Mouse (Mus musculus) liver, embryonic 11.5 days (tissue): Measurements from ENCODE around the gene Chst4. TPM values are rescaled to one million over a fixed set of nuclear protein-coding genes. Genes with fewer than 3 reads are reported as not detected.

ENCODE experiments used
- ATAC-seq: fragments of 200-750 bp; cut with Nextera tagmentation; replicated peaks from 2 replicates; pipeline ENCODE4 v1.8.0; 2017; ENCODE audit warnings: moderate number of reproducible peaks, mild to moderate bottlenecking, moderate TSS enrichment, moderate library complexity; ENCODE audit not compliant: low FRiP score
- DNase-seq: peaks from one replicate; pipeline ENCODE4 v3.0.0-alpha.2; 2017; ENCODE audit warnings: low spot score
- H3K27ac ChIP-seq: fragments of 300-500 bp; sonication (generic); 2 replicates; pipeline ENCODE4 v1.5.1; 2014; ENCODE audit warnings: mild to moderate bottlenecking, low read depth, low read length, control low read depth
- H3K27me3 ChIP-seq: fragments of 300-500 bp; sonication (generic); replicated peaks from 2 replicates; pipeline ENCODE4 v1.6.1; 2014; ENCODE audit warnings: low read length, mixed read lengths; ENCODE audit not compliant: control insufficient read depth, insufficient read depth
- H3K36me3 ChIP-seq: fragments of 300-500 bp; sonication (generic); 2 replicates; pipeline ENCODE4 v1.6.1; 2014; ENCODE audit warnings: mild to moderate bottlenecking, low read length, moderate library complexity, mixed read lengths; ENCODE audit not compliant: control insufficient read depth, insufficient read depth
- H3K4me1 ChIP-seq: fragments of 300-500 bp; sonication (generic); replicated peaks from 2 replicates; pipeline ENCODE4 v1.6.1; 2014; ENCODE audit warnings: low read length, mixed read lengths; ENCODE audit not compliant: control insufficient read depth, insufficient read depth
- H3K4me2 ChIP-seq: fragments of 300-500 bp; sonication (generic); 2 replicates; pipeline ENCODE4 v1.6.1; 2014; ENCODE audit warnings: mild to moderate bottlenecking, control low read depth, moderate library complexity
- H3K4me3 ChIP-seq: fragments of 300-500 bp; sonication (generic); 2 replicates; pipeline ENCODE4 v1.5.1; 2014; ENCODE audit warnings: low read depth, low read length, control low read depth
- H3K9ac ChIP-seq: fragments of 300-500 bp; sonication (generic); 2 replicates; pipeline ENCODE4 v1.6.1; 2014; ENCODE audit warnings: low read depth, low read length, control low read depth
- H3K9me3 ChIP-seq: fragments of 300-500 bp; sonication (generic); 2 replicates; pipeline ENCODE4 v1.6.1; 2016; ENCODE audit warnings: low read length, inconsistent platforms, mixed read lengths; ENCODE audit not compliant: control insufficient read depth
- WGBS: fragments of 180-500 bp; shearing (Covaris S2); extraction: QIAGEN DNeasy Blood & Tissue Kit; methylation state at CpG from one replicate; pipeline ENCODE4 v1.1.7; 2014; 5-methylcytosine and 5-hydroxymethylcytosine counted together
- polyA plus RNA-seq: library from polyadenylated mRNA; unstranded; fragments of >200 nt; fragmentation: Nextera tagmentation; extraction: Ambion mirVana; gene quantifications from 2 replicates; pipeline ENCODE4 v1.2.1, GENCODE M21; 2014

Gene Chst4
- polyA plus RNA-seq, 1 experiment from 2014 or later, result not detected

GRCm38 (mm10) chr8:110022081-110022480, 17.5 kb downstream of the Chst4 start:
- ATAC-seq, result no peak
- no peaks in the 10 kb centered on the region for H3K36me3 ChIP-seq
- no peaks in the 10 kb centered on the region for H3K9me3 ChIP-seq
- no peak overlapping the region for H3K4me2 ChIP-seq
- 53% methylated on average over 6 of the region's 6 CpGs for WGBS
- no peak overlapping the region for H3K27ac ChIP-seq
- no peaks in the 10 kb centered on the region for H3K4me1 ChIP-seq
- DNase-seq, result no peak
- no peaks in the 10 kb centered on the region for H3K27me3 ChIP-seq
- H3K9ac ChIP-seq, result no peak overlapping the region
- no peak overlapping the region for H3K4me3 ChIP-seq

- ATAC-seq, result no peak
- WGBS, result 31% methylated on average over 5 of the region's 5 CpGs
- H3K36me3 ChIP-seq, result no peaks in the 10 kb centered on the region
Observed at GRCm38 (mm10) chr8:110010868-110011267, 28.7 kb downstream of the Chst4 start.

DNA sequence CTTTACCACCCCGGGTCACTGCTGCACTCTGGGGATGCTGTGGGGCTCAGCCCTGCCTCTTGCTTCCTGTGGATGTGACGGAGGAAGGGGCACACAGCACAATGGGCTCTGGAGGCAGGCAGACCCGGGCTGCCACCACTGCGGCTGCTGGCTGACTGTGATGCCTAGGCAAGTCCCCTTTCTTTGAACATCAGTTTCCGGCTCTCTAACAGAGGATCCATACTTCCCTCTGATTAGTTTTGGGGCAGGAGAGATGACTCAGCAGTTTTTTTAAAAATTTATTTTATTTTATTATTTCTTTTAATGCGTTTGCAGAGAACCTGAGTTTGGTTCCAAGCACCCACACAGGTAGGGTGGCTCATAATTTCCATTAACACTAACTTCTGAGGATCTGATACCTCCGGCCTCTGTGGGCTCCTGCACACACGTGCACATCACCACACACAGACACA, 30.5 kb downstream of the Chst4 start:
- no peaks in the 10 kb centered on the region for H3K36me3 ChIP-seq
- WGBS, result 59% methylated on average over 8 of the region's 8 CpGs
- no peaks in the 10 kb centered on the region for H3K4me1 ChIP-seq
- H3K9me3 ChIP-seq, result no peaks in the 10 kb centered on the region
- H3K27ac ChIP-seq, result no peak overlapping the region
- H3K4me3 ChIP-seq, result no peak overlapping the region
- H3K9ac ChIP-seq, result no peak overlapping the region
- H3K27me3 ChIP-seq, result no peaks in the 10 kb centered on the region
- no peak overlapping the region for H3K4me2 ChIP-seq
- no peak for DNase-seq
- ATAC-seq, result no peak

More at GRCm38 (mm10) chr8:110010868-110011267, 28.7 kb downstream of the Chst4 start:
- no peaks in the 10 kb centered on the region for H3K4me1 ChIP-seq
- H3K4me2 ChIP-seq, result no peak overlapping the region
- H3K9me3 ChIP-seq, result no peaks in the 10 kb centered on the region
- no peaks in the 10 kb centered on the region for H3K27me3 ChIP-seq
- H3K4me3 ChIP-seq, result no peak overlapping the region
- no peak overlapping the region for H3K9ac ChIP-seq
- no peak for DNase-seq
- H3K27ac ChIP-seq, result no peak overlapping the region

GRCm38 (mm10) chr8:110008228-110008994, 31.1 kb downstream of the Chst4 start:
- Histone ChIP-seq H3K9me3 (no peaks in the 10 kb centered on the region), H3K4me1 (no peaks in the 10 kb centered on the region), H3K9ac (no peak overlapping the region), H3K4me2 (no peak overlapping the region), H3K36me3 (no peaks in the 10 kb centered on the region), H3K27me3 (no peaks in the 10 kb centered on the region), H3K4me3 (no peak overlapping the region), H3K27ac (no peak overlapping the region)
- DNase-seq (no peak), ATAC-seq (no peak)
- 78% methylated on average over 26 of the region's 26 CpGs for WGBS

DNA sequence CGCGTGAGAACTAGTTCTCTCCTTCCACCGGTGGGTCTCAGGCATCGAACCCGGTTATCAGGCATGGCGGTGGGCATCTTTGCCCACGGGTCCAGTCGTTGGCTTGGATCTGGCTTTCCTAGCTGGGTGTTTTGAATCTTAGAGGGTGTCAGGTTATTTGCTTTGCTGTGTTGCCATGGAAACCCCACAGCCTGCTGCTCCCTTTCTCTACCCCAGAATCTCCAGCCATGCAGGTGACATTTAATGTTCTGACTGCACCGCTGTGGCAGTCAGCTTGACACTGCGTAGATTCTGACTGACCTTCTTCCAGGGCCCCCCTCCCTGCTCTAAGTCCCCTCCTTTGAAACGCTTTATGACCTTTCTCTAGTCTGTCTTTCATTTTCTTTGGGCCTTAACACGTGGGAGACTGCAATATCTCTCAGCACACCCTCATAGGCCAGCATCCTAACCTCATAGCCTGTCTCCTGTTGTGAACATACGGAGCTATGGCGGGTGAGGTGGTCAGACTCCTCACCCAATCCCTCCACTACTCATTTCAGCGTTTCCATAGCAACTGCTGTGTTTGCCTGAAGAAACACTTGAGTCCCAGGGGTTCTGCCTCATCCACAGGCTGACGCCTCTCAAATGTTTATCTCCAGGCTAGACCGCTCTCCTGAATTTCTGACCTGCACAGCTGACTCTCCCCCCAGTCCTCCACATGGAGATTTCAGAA, 33.1 kb downstream of the Chst4 start:
- H3K9ac ChIP-seq, result no peak overlapping the region
- H3K27me3 ChIP-seq, result no peaks in the 10 kb centered on the region
- H3K4me2 ChIP-seq, result no peak overlapping the region
- no peak overlapping the region for H3K4me3 ChIP-seq
- no peaks in the 10 kb centered on the region for H3K36me3 ChIP-seq
- WGBS, result 59% methylated on average over 17 of the region's 17 CpGs
- H3K4me1 ChIP-seq, result no peaks in the 10 kb centered on the region
- DNase-seq, result no peak
- H3K9me3 ChIP-seq, result no peaks in the 10 kb centered on the region
- H3K27ac ChIP-seq, result no peak overlapping the region
- ATAC-seq, result no peak

DNA sequence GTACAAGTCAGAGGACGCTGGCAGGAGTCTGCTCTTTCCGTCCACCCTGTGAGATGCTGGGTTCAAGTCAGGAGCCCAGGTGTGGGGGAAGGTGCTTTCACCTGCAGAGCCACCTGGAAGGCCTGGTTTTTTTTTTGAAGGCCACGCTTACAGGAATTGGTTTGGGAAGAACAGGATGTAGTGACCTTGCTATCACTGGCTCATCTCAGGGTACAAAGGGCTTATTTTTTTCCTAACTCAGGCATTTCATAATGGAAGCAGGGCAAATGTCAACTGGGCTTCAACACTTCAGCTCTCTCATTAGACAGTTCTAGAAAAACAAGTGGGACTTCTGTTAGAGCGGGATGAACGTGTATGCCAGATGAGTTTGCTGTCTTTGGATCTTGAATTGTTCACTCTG, 35.2 kb downstream of the Chst4 start:
- no peak overlapping the region for H3K9ac ChIP-seq
- no peak overlapping the region for H3K4me3 ChIP-seq
- no peaks in the 10 kb centered on the region for H3K9me3 ChIP-seq
- no peaks in the 10 kb centered on the region for H3K4me1 ChIP-seq
- ATAC-seq (no peak), DNase-seq (no peak)
- no peak overlapping the region for H3K27ac ChIP-seq
- no peak overlapping the region for H3K4me2 ChIP-seq
- H3K27me3 ChIP-seq, result no peaks in the 10 kb centered on the region
- 75% methylated on average over 5 of the region's 5 CpGs for WGBS
- no peaks in the 10 kb centered on the region for H3K36me3 ChIP-seq

DNA sequence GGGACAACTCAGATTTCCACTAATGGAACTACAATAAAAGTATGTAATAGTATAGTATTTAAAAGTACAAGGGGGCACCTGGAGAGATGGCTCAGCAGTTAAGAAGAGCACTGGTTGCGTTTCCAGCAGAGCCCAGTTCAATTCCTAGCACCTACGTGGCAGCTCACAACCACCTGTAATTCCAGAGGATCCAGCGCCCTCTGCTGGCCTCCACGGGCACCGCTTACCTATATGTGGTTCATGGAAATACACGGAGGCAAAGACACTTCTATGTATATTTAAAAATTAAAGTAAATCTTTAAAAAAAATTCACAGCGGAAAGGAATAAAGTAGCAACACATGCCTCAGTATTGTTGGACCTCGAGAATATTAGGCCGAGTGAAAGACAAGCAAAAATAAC, 36.6 kb downstream of the Chst4 start:
- no peaks in the 10 kb centered on the region for H3K4me1 ChIP-seq
- no peak overlapping the region for H3K27ac ChIP-seq
- no peaks in the 10 kb centered on the region for H3K36me3 ChIP-seq
- H3K9me3 ChIP-seq, result no peaks in the 10 kb centered on the region
- no peak overlapping the region for H3K4me3 ChIP-seq
- no peaks in the 10 kb centered on the region for H3K27me3 ChIP-seq
- no peak overlapping the region for H3K4me2 ChIP-seq
- DNase-seq (no peak), ATAC-seq (no peak)
- H3K9ac ChIP-seq, result no peak overlapping the region
- WGBS, result 29% methylated on average over 9 of the region's 9 CpGs

GRCm38 (mm10) chr8:109999974-110000373, 39.6 kb downstream of the Chst4 start:
- H3K4me1 ChIP-seq, result no peaks in the 10 kb centered on the region
- no peaks in the 10 kb centered on the region for H3K27me3 ChIP-seq
- H3K36me3 ChIP-seq, result no peaks in the 10 kb centered on the region
- no peak overlapping the region for H3K27ac ChIP-seq
- ATAC-seq, result no peak
- H3K9me3 ChIP-seq, result no peaks in the 10 kb centered on the region
- no peak overlapping the region for H3K9ac ChIP-seq
- no peak for DNase-seq
- WGBS, result 71% methylated on average over 10 of the region's 10 CpGs
- H3K4me2 ChIP-seq, result no peak overlapping the region
- H3K4me3 ChIP-seq, result no peak overlapping the region

GRCm38 (mm10) chr8:109998066-109998465, 41.5 kb downstream of the Chst4 start:
- Histone ChIP-seq H3K4me2 (no peak overlapping the region), H3K27me3 (no peaks in the 10 kb centered on the region), H3K4me1 (no peaks in the 10 kb centered on the region), H3K36me3 (no peaks in the 10 kb centered on the region), H3K9me3 (no peaks in the 10 kb centered on the region), H3K27ac (no peak overlapping the region), H3K9ac (no peak overlapping the region), H3K4me3 (no peak overlapping the region)
- ATAC-seq, result no peak
- no peak for DNase-seq
- 78% methylated on average over 7 of the region's 7 CpGs for WGBS
